Mouse (Mus musculus): Measurements from ENCODE around the gene Rsbn1l. TPM values are rescaled to one million over a fixed set of nuclear protein-coding genes. Genes with fewer than 3 reads are reported as not detected.

The Rsbn1l gene
- polyA plus RNA-seq, 1 experiment from 2014 or later, result 5.9 TPM

DNA sequence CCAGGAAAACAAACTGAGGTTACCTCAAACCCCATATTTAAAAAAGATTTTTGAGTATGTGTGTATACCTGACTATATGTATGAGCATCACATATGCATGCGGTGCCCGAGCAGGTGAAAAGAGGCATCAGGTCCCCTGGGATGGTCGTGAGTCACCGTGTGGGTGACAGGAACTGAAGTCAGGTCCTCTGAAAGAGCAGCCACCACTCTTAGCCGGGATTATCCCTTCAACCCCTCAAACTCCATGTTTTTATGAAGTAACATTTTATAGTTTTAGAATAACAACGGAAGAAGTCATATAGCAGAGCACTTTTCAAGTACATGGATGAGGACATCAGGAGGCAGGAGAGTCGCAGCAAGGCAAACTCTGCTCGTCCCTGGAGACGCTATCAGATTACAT is 12.3 kb upstream of the Rsbn1l start:
- H3K36me3 ChIP-seq, result no peaks in the 10 kb centered on the region
- H3K4me1 ChIP-seq, result peaks cover 4% of the 10 kb centered on the region
- no peaks in the 10 kb centered on the region for H3K27me3 ChIP-seq
- H3K4me2 ChIP-seq, result no peak overlapping the region
- 64% methylated on average over 9 of the region's 9 CpGs for WGBS
- H3K9ac ChIP-seq, result no peak overlapping the region
- no peaks in the 10 kb centered on the region for H3K9me3 ChIP-seq
- no peak for ATAC-seq (ENCODE audit: insufficient number of reproducible peaks, insufficient read depth, low FRiP score, low TSS enrichment, low read depth)
- no peak overlapping the region for H3K27ac ChIP-seq
- H3K4me3 ChIP-seq, result no peak overlapping the region

DNA sequence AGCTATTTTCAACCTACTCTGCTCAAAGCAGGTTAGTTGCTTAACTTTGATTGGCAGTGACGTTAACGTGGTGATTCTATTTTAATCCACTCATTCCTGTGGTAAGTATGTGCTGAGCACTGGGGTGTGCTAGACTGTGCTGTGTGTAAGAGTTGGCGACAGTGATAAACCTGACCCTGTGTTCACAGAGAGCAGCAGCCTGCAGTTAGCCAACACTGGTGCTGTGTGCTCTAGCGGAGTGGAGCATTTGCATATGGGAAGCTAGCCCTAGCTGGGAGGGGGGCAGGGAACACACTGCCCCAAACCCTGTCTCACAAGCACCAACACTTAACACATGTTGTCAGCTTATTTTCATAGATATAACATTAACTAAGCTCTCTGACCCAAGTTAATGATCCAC is 11.7 kb upstream of the Rsbn1l start:
- Histone ChIP-seq H3K4me2 (no peak overlapping the region), H3K36me3 (no peaks in the 10 kb centered on the region), H3K27me3 (no peaks in the 10 kb centered on the region), H3K9me3 (no peaks in the 10 kb centered on the region), H3K4me1 (peaks cover 4% of the 10 kb centered on the region), H3K4me3 (no peak overlapping the region), H3K9ac (no peak overlapping the region), H3K27ac (no peak overlapping the region)
- 43% methylated on average over 4 of the region's 4 CpGs for WGBS
- no peak for ATAC-seq (ENCODE audit: insufficient number of reproducible peaks, insufficient read depth, low FRiP score, low TSS enrichment, low read depth)

- H3K9ac ChIP-seq, result no peak overlapping the region
- WGBS, result 78% methylated on average over 6 of the region's 6 CpGs
- 0 out of 2 replicates have a peak, but pooled peaks cover 3% of the 10 kb centered on the region for H3K36me3 ChIP-seq
- peaks cover 4% of the 10 kb centered on the region for H3K4me1 ChIP-seq
- H3K4me2 ChIP-seq, result no peak overlapping the region
- H3K27ac ChIP-seq, result no peak overlapping the region
- no peaks in the 10 kb centered on the region for H3K27me3 ChIP-seq
- no peak overlapping the region for H3K4me3 ChIP-seq
- H3K9me3 ChIP-seq, result peaks cover 3% of the 10 kb centered on the region; the same call in 1 of the 2 replicates
- ATAC-seq (ENCODE audit: insufficient number of reproducible peaks, insufficient read depth, low FRiP score, low TSS enrichment, low read depth), result no peak
These were observed 8.2 kb upstream of the Rsbn1l start for GRCm38 (mm10) chr5:20964446-20964845.

GRCm38 (mm10) chr5:20963295-20963694 is 7.1 kb upstream of the Rsbn1l start:
- H3K9me3 ChIP-seq, result peaks cover 3% of the 10 kb centered on the region; the same call in 1 of the 2 replicates
- no peak overlapping the region for H3K27ac ChIP-seq
- 0 out of 2 replicates have a peak, but pooled peaks cover 3% of the 10 kb centered on the region for H3K36me3 ChIP-seq
- 72% methylated on average over 9 of the region's 9 CpGs for WGBS
- H3K27me3 ChIP-seq, result no peaks in the 10 kb centered on the region
- no peak overlapping the region for H3K4me3 ChIP-seq
- no peak overlapping the region for H3K9ac ChIP-seq
- 0 out of 2 replicates have a peak, but pooled peaks have one; percentile 16 for ATAC-seq (ENCODE audit: insufficient number of reproducible peaks, insufficient read depth, low FRiP score, low TSS enrichment, low read depth)
- H3K4me1 ChIP-seq, result peaks cover 4% of the 10 kb centered on the region
- no peak overlapping the region for H3K4me2 ChIP-seq

DNA sequence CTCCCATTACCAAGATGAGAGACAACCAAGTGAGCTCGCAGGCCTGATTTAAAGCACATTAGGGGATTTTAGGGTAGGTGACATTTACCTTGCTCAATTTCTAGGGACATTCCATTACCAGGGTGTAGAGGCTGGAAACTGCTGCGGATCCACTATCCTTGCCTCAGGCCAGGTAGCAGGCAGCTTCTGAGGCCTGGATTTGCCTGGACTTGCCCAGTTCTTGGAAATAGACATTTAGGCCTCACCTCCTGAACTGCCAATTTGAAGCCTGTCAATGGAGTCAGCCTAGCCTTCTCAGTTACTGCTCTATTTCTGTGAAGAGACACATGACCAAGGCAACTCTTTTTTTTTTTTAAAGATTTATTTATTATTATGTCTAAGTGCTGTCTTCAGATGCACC is 4.7 kb upstream of the Rsbn1l start:
- Histone ChIP-seq H3K9me3 (peaks cover 10% of the 10 kb centered on the region), H3K9ac (no peak overlapping the region), H3K4me3 (no peak overlapping the region), H3K27ac (no peak overlapping the region), H3K27me3 (no peaks in the 10 kb centered on the region), H3K36me3 (peaks cover 12% of the 10 kb centered on the region), H3K4me2 (no peak overlapping the region), H3K4me1 (no peaks in the 10 kb centered on the region)
- WGBS, result 84% methylated on average over 2 of the region's 2 CpGs
- no peak for ATAC-seq (ENCODE audit: insufficient number of reproducible peaks, insufficient read depth, low FRiP score, low TSS enrichment, low read depth)

GRCm38 (mm10) chr5:20955114-20955835 is 923 bp downstream of the Rsbn1l start:
- ATAC-seq (ENCODE audit: insufficient number of reproducible peaks, insufficient read depth, low FRiP score, low TSS enrichment, low read depth), result no peak
- Histone ChIP-seq H3K27ac (no peak overlapping the region), H3K36me3 (peaks cover 10% of the 10 kb centered on the region), H3K4me3 (no peak overlapping the region), H3K4me2 (no peak overlapping the region), H3K9ac (no peak overlapping the region), H3K9me3 (peaks cover 7% of the 10 kb centered on the region), H3K27me3 (no peaks in the 10 kb centered on the region), H3K4me1 (peaks cover 3% of the 10 kb centered on the region; the same call in 1 of the 2 replicates)
- 59% methylated on average over 13 of the region's 13 CpGs for WGBS

- peaks cover 13% of the 10 kb centered on the region; the same call in 1 of the 2 replicates for H3K4me1 ChIP-seq
- H3K36me3 ChIP-seq, result peaks cover 10% of the 10 kb centered on the region
- ATAC-seq (ENCODE audit: insufficient number of reproducible peaks, insufficient read depth, low FRiP score, low TSS enrichment, low read depth), result no peak
- WGBS, result 18% methylated on average over 9 of the region's 9 CpGs
- H3K9me3 ChIP-seq, result peaks cover 7% of the 10 kb centered on the region
- peak overlapping the region; percentile 95 for H3K4me3 ChIP-seq
- H3K27me3 ChIP-seq, result no peaks in the 10 kb centered on the region
- peak overlapping the region; percentile 70 for H3K4me2 ChIP-seq
- peak overlapping the region; percentile 97 for H3K9ac ChIP-seq
- H3K27ac ChIP-seq, result no peak overlapping the region
These were observed 3.8 kb downstream of the Rsbn1l start for GRCm38 (mm10) chr5:20952337-20952925.

- Histone ChIP-seq H3K27me3 (no peaks in the 10 kb centered on the region), H3K9ac (peak overlapping the region; percentile 97), H3K4me3 (peak overlapping the region; percentile 95), H3K4me2 (peak overlapping the region; percentile 70), H3K36me3 (peaks cover 6% of the 10 kb centered on the region), H3K27ac (peak overlapping the region; percentile 99), H3K9me3 (peaks cover 3% of the 10 kb centered on the region), H3K4me1 (peaks cover 13% of the 10 kb centered on the region; the same call in 1 of the 2 replicates)
- WGBS, result under 1% methylated on average over 51 of the region's 51 CpGs
- ATAC-seq (ENCODE audit: insufficient number of reproducible peaks, insufficient read depth, low FRiP score, low TSS enrichment, low read depth), result peak; percentile 98
These were observed 4.4 kb downstream of the Rsbn1l start for GRCm38 (mm10) chr5:20951666-20952281.

DNA sequence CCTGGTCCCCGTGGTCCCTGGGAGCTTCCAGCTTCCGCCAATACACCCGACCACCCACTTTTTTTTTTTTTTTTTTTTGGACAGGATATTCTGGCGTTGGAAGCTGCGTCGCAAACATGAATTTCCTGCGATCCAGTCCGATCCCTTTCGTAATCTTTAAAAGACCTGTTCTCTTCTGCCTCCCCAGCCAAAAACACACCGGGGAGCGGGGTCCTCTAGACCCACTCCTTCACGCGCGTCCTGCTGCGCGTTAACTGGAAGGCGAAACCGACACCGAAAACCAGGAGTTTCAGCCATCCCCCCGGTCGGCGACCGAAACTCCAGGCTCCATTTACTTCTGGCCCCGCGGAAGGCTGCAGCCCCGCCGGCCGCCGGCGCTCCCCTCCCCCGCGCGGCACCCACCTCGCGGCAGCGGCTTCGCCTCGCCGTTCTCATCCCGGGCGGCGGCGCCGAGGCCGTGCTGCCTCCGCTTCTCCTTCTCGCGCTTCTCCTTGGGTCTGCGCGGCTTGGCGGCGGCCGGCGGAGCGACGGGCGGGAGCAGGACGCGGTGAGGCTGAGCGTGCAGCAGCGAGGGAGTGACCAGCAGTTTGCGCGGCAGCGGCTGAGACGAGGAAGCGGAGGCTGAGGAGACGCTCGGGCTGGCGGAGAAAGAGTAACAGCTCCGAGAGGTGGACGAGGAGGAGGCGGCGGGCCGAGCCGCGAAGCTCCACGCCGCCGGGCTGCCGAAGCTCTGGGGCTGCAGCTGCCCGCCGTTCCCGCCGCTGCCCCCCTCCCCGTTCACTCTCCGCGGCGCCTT is 5.1 kb downstream of the Rsbn1l start:
- H3K27me3 ChIP-seq, result no peaks in the 10 kb centered on the region
- peak; percentile 69 for ATAC-seq (ENCODE audit: insufficient number of reproducible peaks, insufficient read depth, low FRiP score, low TSS enrichment, low read depth)
- peaks cover 13% of the 10 kb centered on the region; the same call in 1 of the 2 replicates for H3K4me1 ChIP-seq
- H3K36me3 ChIP-seq, result no peaks in the 10 kb centered on the region
- peak overlapping the region; percentile 97 for H3K9ac ChIP-seq
- H3K27ac ChIP-seq, result peak overlapping the region; percentile 99
- H3K4me2 ChIP-seq, result peak overlapping the region; percentile 70
- under 1% methylated on average over 86 of the region's 88 CpGs for WGBS
- no peaks in the 10 kb centered on the region for H3K9me3 ChIP-seq
- H3K4me3 ChIP-seq, result peak overlapping the region; percentile 95

DNA sequence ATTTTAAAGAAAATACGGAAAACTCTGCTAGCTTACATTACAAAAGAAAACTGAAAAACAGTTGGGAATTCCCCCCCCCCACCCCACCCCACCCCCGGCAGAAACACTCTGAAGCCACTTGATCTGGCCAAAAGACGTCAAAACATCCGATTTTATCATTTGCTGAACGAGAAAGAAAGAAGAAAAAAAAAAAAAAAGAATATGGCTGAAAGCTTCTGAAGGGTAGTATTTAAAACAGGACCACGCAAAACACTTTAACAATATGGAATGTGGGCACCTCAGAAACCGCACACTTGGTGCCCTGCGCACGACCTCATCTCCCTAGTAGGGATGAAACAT is 5.7 kb downstream of the Rsbn1l start:
- no peak for ATAC-seq (ENCODE audit: insufficient number of reproducible peaks, insufficient read depth, low FRiP score, low TSS enrichment, low read depth)
- WGBS, result under 1% methylated on average over 9 of the region's 9 CpGs
- Histone ChIP-seq H3K27me3 (no peaks in the 10 kb centered on the region), H3K4me2 (peak overlapping the region; percentile 70), H3K36me3 (no peaks in the 10 kb centered on the region), H3K9me3 (no peaks in the 10 kb centered on the region), H3K27ac (peak overlapping the region; percentile 99), H3K4me1 (peaks cover 13% of the 10 kb centered on the region; the same call in 1 of the 2 replicates), H3K9ac (peak overlapping the region; percentile 97), H3K4me3 (peak overlapping the region; percentile 95)

DNA sequence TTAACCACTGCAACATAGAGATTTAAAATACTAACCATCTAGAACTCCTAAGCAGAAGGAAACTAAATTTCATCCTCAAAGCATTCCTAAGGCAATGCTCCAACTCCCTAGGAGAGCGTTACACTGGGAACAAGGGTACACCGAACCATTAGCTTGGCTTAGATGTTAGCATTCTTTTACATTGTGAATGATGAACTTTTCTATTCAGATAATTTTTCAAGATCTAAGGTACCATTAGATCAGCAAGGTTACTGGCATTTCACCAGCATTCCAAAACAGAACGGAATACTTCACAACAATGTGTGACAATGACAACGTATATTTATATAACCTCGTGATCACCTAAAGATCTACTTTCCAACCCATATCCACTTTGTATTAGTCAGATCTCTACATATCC is 6.1 kb downstream of the Rsbn1l start:
- Histone ChIP-seq H3K4me1 (peaks cover 16% of the 10 kb centered on the region; the same call in 1 of the 2 replicates), H3K9me3 (no peaks in the 10 kb centered on the region), H3K4me3 (peak overlapping the region; percentile 95), H3K4me2 (peak overlapping the region; percentile 70), H3K36me3 (no peaks in the 10 kb centered on the region), H3K9ac (peak overlapping the region; percentile 97), H3K27ac (peak overlapping the region; percentile 99; the same call in 1 of the 2 replicates), H3K27me3 (no peaks in the 10 kb centered on the region)
- 8% methylated on average over 5 of the region's 5 CpGs for WGBS
- no peak for ATAC-seq (ENCODE audit: insufficient number of reproducible peaks, insufficient read depth, low FRiP score, low TSS enrichment, low read depth)
